Mouse (Mus musculus) embryonic fibroblast, embryonic 13.5 days (primary cell): ENCODE data around the gene Sgtb.

Source experiments
- CTCF ChIP-seq: IDR thresholded peaks from 2 replicates; pipeline ENCODE4 v1.5.1; 2011; ENCODE audit warnings: mild to moderate bottlenecking, control low read depth, low read length, moderate library complexity, borderline replicate concordance; ENCODE audit not compliant: insufficient read depth
- POLR2A ChIP-seq: IDR thresholded peaks from 2 replicates; pipeline ENCODE4 v1.6.1; 2011; ENCODE audit warnings: low read depth, mild to moderate bottlenecking, control low read depth, low read length, moderate library complexity

DNA sequence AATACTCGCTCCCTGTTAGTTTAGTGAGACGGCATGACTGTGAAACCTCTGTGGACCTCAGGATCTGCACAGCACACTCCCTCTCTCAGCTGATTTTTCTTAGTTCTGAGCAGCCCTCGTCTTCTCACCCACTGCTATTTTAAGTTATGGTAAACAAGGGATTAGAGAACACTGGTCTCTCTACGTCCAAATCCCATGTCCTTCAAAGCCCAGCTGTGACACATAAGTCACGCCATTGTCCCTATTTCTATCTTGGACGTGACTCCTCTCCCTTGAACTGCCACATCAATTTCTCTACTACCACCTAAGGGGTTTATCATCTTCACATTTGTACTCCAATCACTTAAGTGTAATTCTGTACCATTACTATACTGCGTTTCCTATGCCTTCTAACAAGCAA, 13.6 kb upstream of the Sgtb start:
- TF ChIP-seq CTCF (no peak), POLR2A (no peak)
